Mouse (Mus musculus): ENCODE measurements at regions not wholly inside any gene's neighbourhood (a gene's known extent, or its start where the extent isn't known, plus 50 kb on each side); places are given as distances from the start of the nearest gene placed in this dataset.

DNA sequence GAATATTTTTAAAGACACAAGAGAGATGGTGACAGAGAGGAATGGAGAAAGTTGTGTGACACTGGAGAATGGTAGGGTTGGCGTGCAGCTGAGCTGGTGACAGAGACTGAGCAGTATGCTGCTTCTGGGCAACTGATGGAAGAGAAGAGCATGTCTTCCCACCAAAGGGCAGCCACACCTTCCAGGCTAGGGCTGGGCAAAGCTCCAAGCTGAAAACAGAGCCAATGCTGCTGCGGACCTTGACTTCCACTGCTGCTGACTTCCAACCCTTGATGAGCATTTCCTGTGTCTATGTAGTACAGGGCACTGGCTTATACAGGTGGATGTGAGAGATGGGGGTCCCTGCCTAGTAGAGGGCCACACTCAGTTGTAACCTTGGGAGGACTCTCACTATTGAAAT lies 418.7 kb downstream of the Pik3r1 start:
- Histone ChIP-seq H3K27me3 (ENCODE audit: control insufficient read depth, insufficient read depth, insufficient read length) (no peaks in the 10 kb centered on the region), H3K4me3 (no peak overlapping the region)
- TF ChIP-seq MYOG (IDR thresholded peaks at IDR 0.05; ENCODE audit: control insufficient read depth in 1 of 3, insufficient read depth in 1 of 3, insufficient read length in 2 of 3, low read depth in 2 of 3) (no peak), SRF (IDR thresholded peaks at IDR 0.05; ENCODE audit: control insufficient read depth, insufficient read length, low read depth) (no peak), TCF12 (IDR thresholded peaks at IDR 0.05; ENCODE audit: insufficient read depth, poor library complexity, severe bottlenecking) (no peak), E2F4 (IDR thresholded peaks at IDR 0.05; ENCODE audit: insufficient read depth) (no peak), TCF3 (IDR thresholded peaks at IDR 0.05; ENCODE audit: insufficient read length, low read depth) (no peak), USF1 (IDR thresholded peaks at IDR 0.05; ENCODE audit: low read depth) (no peak), POLR2A (IDR thresholded peaks at IDR 0.05; ENCODE audit: insufficient read length, low read depth) (no peak), MYOD1 (IDR thresholded peaks at IDR 0.05; ENCODE audit: control insufficient read depth in 1 of 3, insufficient read length in 2 of 3, low read depth in 2 of 3) (no peak), CEBPB (IDR thresholded peaks at IDR 0.05; ENCODE audit: insufficient read depth, poor library complexity, severe bottlenecking) (no peak), POLR2AphosphoS2 (IDR thresholded peaks at IDR 0.05; ENCODE audit: insufficient read length, low read depth) (no peak), MAX (IDR thresholded peaks at IDR 0.05; ENCODE audit: low read depth) (no peak), REST (IDR thresholded peaks at IDR 0.05; ENCODE audit: insufficient read depth, insufficient read length) (no peak)

DNA sequence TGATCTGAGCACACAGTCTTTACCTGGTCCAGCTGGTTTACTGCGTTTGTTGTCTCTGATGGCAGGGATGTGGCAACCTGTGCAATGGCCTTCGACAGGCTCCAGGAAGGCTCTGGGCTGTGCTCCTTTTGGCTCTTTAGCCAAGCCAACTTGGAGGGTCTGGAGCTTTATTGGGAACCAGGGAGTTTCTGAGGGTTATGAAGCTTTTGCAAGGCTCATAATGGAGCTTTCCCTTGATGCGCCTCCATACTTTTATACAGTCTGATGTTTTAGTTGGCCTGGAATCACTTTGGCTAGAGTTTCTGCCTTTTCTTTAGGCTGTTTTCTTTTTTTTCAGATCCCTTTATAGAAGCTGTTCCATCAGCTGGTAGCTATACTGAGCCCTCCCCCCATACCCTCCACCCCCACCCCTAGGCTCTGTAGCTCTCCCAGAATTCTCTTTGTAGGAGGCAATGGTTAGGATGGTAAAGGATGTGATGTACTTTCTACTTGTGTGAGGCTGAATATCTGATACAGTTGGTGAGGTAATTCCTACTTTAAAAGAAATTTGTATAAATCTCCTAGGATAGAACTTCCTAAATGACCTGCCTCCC lies 429.6 kb downstream of the Pik3r1 start:
- Histone ChIP-seq H3K27me3 (ENCODE audit: control insufficient read depth, insufficient read depth, insufficient read length) (no peaks in the 10 kb centered on the region), H3K79me2 (ENCODE audit: control insufficient read depth, insufficient read depth) (no peaks in the 10 kb centered on the region), H3ac (ENCODE audit: control insufficient read depth, insufficient read length) (no peak overlapping the region), H3K4me3 (no peak overlapping the region), H3K4me2 (ENCODE audit: low read depth) (no peak overlapping the region), H3K36me3 (ENCODE audit: control insufficient read depth, insufficient read depth) (no peaks in the 10 kb centered on the region)
- TF ChIP-seq MYOD1 (IDR thresholded peaks at IDR 0.05; ENCODE audit: control insufficient read depth in 1 of 3, insufficient read length in 2 of 3, low read depth in 2 of 3) (no peak), TCF3 (IDR thresholded peaks at IDR 0.05; ENCODE audit: insufficient read length, low read depth) (no peak), MYOG (IDR thresholded peaks at IDR 0.05; ENCODE audit: control insufficient read depth in 1 of 3, insufficient read depth in 1 of 3, insufficient read length in 2 of 3, low read depth in 2 of 3) (no peak), USF1 (IDR thresholded peaks at IDR 0.05; ENCODE audit: low read depth) (no peak), MAX (IDR thresholded peaks at IDR 0.05; ENCODE audit: low read depth) (no peak), POLR2A (IDR thresholded peaks at IDR 0.05; ENCODE audit: insufficient read length, low read depth) (no peak), CEBPB (IDR thresholded peaks at IDR 0.05; ENCODE audit: insufficient read depth, poor library complexity, severe bottlenecking) (no peak), SRF (IDR thresholded peaks at IDR 0.05; ENCODE audit: control insufficient read depth, insufficient read length, low read depth) (no peak), TCF12 (IDR thresholded peaks at IDR 0.05; ENCODE audit: insufficient read depth, poor library complexity, severe bottlenecking) (no peak), REST (IDR thresholded peaks at IDR 0.05; ENCODE audit: insufficient read depth, insufficient read length) (no peak), POLR2AphosphoS2 (IDR thresholded peaks at IDR 0.05; ENCODE audit: insufficient read length, low read depth) (no peak), E2F4 (IDR thresholded peaks at IDR 0.05; ENCODE audit: insufficient read depth) (no peak)

More for the DNA sequence above, 418.7 kb downstream of the Pik3r1 start:
- Histone ChIP-seq H3ac (ENCODE audit: control insufficient read depth, insufficient read length) (no peak overlapping the region), H3K79me2 (ENCODE audit: control insufficient read depth, insufficient read depth) (no peaks in the 10 kb centered on the region), H3K4me2 (ENCODE audit: low read depth) (no peak overlapping the region), H3K36me3 (ENCODE audit: control insufficient read depth, insufficient read depth) (no peaks in the 10 kb centered on the region)

DNA sequence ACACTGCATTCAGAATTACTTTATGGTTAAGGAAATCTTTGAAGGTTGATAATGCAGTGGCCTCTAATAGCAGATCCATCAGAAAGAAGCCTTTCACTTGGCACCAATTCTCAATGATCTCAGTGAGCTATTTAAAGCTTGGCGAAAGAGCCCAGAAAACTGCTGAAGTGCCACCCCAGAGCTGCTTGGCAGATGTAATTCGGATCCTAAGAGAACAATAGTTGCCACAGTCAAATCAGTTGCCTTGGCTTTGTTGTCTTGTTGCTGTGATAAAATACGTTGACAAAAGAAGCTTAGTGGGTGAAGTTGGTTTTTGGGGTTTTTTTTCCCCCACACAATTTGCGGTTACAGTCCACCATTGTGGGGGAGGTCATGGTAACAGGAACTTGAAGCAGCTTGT lies 449.4 kb downstream of the Pik3r1 start:
- Histone ChIP-seq H3K4me2 (ENCODE audit: low read depth) (no peak overlapping the region), H3K27me3 (ENCODE audit: control insufficient read depth, insufficient read depth, insufficient read length) (no peaks in the 10 kb centered on the region), H3K36me3 (ENCODE audit: control insufficient read depth, insufficient read depth) (no peaks in the 10 kb centered on the region), H3K4me3 (no peak overlapping the region), H3K79me2 (ENCODE audit: control insufficient read depth, insufficient read depth) (no peaks in the 10 kb centered on the region), H3ac (ENCODE audit: control insufficient read depth, insufficient read length) (no peak overlapping the region)
- TF ChIP-seq E2F4 (IDR thresholded peaks at IDR 0.05; ENCODE audit: insufficient read depth) (no peak), TCF3 (IDR thresholded peaks at IDR 0.05; ENCODE audit: insufficient read length, low read depth) (no peak), POLR2AphosphoS2 (IDR thresholded peaks at IDR 0.05; ENCODE audit: insufficient read length, low read depth) (no peak), POLR2A (IDR thresholded peaks at IDR 0.05; ENCODE audit: insufficient read length, low read depth) (no peak), TCF12 (IDR thresholded peaks at IDR 0.05; ENCODE audit: insufficient read depth, poor library complexity, severe bottlenecking) (no peak), MYOG (IDR thresholded peaks at IDR 0.05; ENCODE audit: control insufficient read depth in 1 of 3, insufficient read depth in 1 of 3, insufficient read length in 2 of 3, low read depth in 2 of 3) (no peak), CEBPB (IDR thresholded peaks at IDR 0.05; ENCODE audit: insufficient read depth, poor library complexity, severe bottlenecking) (no peak), USF1 (IDR thresholded peaks at IDR 0.05; ENCODE audit: low read depth) (no peak), SRF (IDR thresholded peaks at IDR 0.05; ENCODE audit: control insufficient read depth, insufficient read length, low read depth) (no peak), MAX (IDR thresholded peaks at IDR 0.05; ENCODE audit: low read depth) (no peak), MYOD1 (IDR thresholded peaks at IDR 0.05; ENCODE audit: control insufficient read depth in 1 of 3, insufficient read length in 2 of 3, low read depth in 2 of 3) (no peak), REST (IDR thresholded peaks at IDR 0.05; ENCODE audit: insufficient read depth, insufficient read length) (no peak)

DNA sequence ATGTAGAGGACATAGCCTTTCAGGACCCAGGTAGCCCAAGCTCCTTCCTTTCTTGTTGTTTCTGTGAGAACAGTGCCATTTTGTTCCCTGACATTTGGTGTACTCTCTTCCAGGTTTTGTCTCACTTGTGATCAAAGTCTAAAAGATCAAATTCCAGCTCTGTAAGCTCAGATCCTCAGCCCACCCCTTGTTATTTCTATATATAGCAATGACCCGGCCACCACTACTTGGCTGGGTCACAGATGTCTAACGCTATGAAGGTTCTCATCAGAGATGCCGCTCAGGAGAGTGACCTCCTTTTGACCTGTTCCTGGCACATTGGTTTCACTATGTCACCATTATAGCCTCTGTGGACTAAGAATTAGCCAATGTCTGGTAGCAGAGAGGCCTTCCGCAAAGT lies 451.7 kb downstream of the Pik3r1 start:
- H3K27me3 ChIP-seq (ENCODE audit: control insufficient read depth, insufficient read depth, insufficient read length) = no peaks in the 10 kb centered on the region
- no peak overlapping the region for H3ac ChIP-seq (ENCODE audit: control insufficient read depth, insufficient read length)
- H3K4me3 ChIP-seq = no peak overlapping the region
- no peaks in the 10 kb centered on the region for H3K79me2 ChIP-seq (ENCODE audit: control insufficient read depth, insufficient read depth)
- H3K36me3 ChIP-seq (ENCODE audit: control insufficient read depth, insufficient read depth) = no peaks in the 10 kb centered on the region
- TF ChIP-seq USF1 (IDR thresholded peaks at IDR 0.05; ENCODE audit: low read depth) (no peak), POLR2A (IDR thresholded peaks at IDR 0.05; ENCODE audit: insufficient read length, low read depth) (no peak), MAX (IDR thresholded peaks at IDR 0.05; ENCODE audit: low read depth) (no peak), MYOG (IDR thresholded peaks at IDR 0.05; ENCODE audit: control insufficient read depth in 1 of 3, insufficient read depth in 1 of 3, insufficient read length in 2 of 3, low read depth in 2 of 3) (no peak), TCF3 (IDR thresholded peaks at IDR 0.05; ENCODE audit: insufficient read length, low read depth) (no peak), MYOD1 (IDR thresholded peaks at IDR 0.05; ENCODE audit: control insufficient read depth in 1 of 3, insufficient read length in 2 of 3, low read depth in 2 of 3) (no peak), TCF12 (IDR thresholded peaks at IDR 0.05; ENCODE audit: insufficient read depth, poor library complexity, severe bottlenecking) (no peak), REST (IDR thresholded peaks at IDR 0.05; ENCODE audit: insufficient read depth, insufficient read length) (no peak), POLR2AphosphoS2 (IDR thresholded peaks at IDR 0.05; ENCODE audit: insufficient read length, low read depth) (no peak), SRF (IDR thresholded peaks at IDR 0.05; ENCODE audit: control insufficient read depth, insufficient read length, low read depth) (no peak), E2F4 (IDR thresholded peaks at IDR 0.05; ENCODE audit: insufficient read depth) (no peak), CEBPB (IDR thresholded peaks at IDR 0.05; ENCODE audit: insufficient read depth, poor library complexity, severe bottlenecking) (no peak)
- H3K4me2 ChIP-seq (ENCODE audit: low read depth) = no peak overlapping the region
